Mouse (Mus musculus): ENCODE data around the gene Tbc1d10b.

DNA sequence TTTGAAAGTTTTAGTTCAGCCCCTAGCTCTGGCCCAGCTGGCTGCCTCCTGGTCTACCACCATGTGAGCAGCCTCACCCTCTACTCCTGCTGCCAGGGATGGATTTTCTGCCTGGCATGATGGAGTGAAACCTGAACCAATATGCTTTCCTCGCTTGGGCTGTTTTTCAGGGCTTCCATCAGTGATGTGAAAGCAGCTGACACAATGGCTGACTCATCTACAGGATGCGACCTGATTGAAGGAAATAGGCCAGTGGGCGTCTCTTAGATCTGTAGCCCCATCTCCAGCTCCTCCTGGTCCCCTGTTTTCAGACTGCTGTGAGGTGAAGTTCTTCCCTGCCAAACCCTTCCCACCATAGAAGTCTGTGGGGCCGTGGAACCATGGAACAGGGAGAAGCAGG, 31.3 kb downstream of the Tbc1d10b start:
- no peak for TF ChIP-seq CTCF (IDR thresholded peaks at IDR 0.05; ENCODE audit: low read depth)
- no peak for TF ChIP-seq EP300 (optimal IDR thresholded peaks at IDR 0.05)

Data from stomach, postnatal 0 days (tissue).